Mouse (Mus musculus): ENCODE measurements around the gene Kalrn. TPM values are rescaled to one million over a fixed set of nuclear protein-coding genes. Genes with fewer than 3 reads are reported as not detected.
A peak's percentile ranks its signal among the peaks of the same experiment; 100 is the strongest.

Gene Kalrn
- polyA plus RNA-seq, 1 experiment from 2014 or later: 16.8 TPM

- H3K9me3 ChIP-seq (ENCODE audit: control insufficient read depth, low read length): no peaks in the 10 kb centered on the region
- H3K4me3 ChIP-seq (ENCODE audit: low read depth, low read length): no peak overlapping the region
- ATAC-seq (ENCODE audit: low FRiP score) (no peak), DNase-seq (ENCODE audit: low spot score, missing footprints) (no peak)
- H3K27me3 ChIP-seq (ENCODE audit: control insufficient read depth, insufficient read depth, low read length): no peaks in the 10 kb centered on the region
- H3K4me2 ChIP-seq: no peak overlapping the region
- 78% methylated on average over 9 of the region's 9 CpGs for WGBS
- H3K27ac ChIP-seq (ENCODE audit: low read depth, low read length): no peak overlapping the region
- H3K9ac ChIP-seq (ENCODE audit: low read length): no peak overlapping the region
- peaks cover 10% of the 10 kb centered on the region for H3K4me1 ChIP-seq (ENCODE audit: control insufficient read depth, insufficient read depth, low read length)
- H3K36me3 ChIP-seq (ENCODE audit: control insufficient read depth, insufficient read depth, low read length): no peaks in the 10 kb centered on the region; the same call in 1 of the 2 replicates
Measured at GRCm38 (mm10) chr16:34329876-34330275, 243.5 kb downstream of the Kalrn start.

GRCm38 (mm10) chr16:34329431-34329873, 243.9 kb downstream of the Kalrn start:
- no peak overlapping the region for H3K9ac ChIP-seq (ENCODE audit: low read length)
- H3K36me3 ChIP-seq (ENCODE audit: control insufficient read depth, insufficient read depth, low read length): no peaks in the 10 kb centered on the region; the same call in 1 of the 2 replicates
- no peak overlapping the region for H3K4me2 ChIP-seq
- no peak for ATAC-seq (ENCODE audit: low FRiP score)
- WGBS: 80% methylated on average over 12 of the region's 12 CpGs
- H3K27ac ChIP-seq (ENCODE audit: low read depth, low read length): no peak overlapping the region
- H3K27me3 ChIP-seq (ENCODE audit: control insufficient read depth, insufficient read depth, low read length): no peaks in the 10 kb centered on the region
- DNase-seq (ENCODE audit: low spot score, missing footprints): no peak
- H3K4me3 ChIP-seq (ENCODE audit: low read depth, low read length): no peak overlapping the region
- H3K9me3 ChIP-seq (ENCODE audit: control insufficient read depth, low read length): no peaks in the 10 kb centered on the region
- H3K4me1 ChIP-seq (ENCODE audit: control insufficient read depth, insufficient read depth, low read length): peaks cover 10% of the 10 kb centered on the region

GRCm38 (mm10) chr16:34327890-34328289, 245.4 kb downstream of the Kalrn start:
- peaks cover 13% of the 10 kb centered on the region for H3K4me1 ChIP-seq (ENCODE audit: control insufficient read depth, insufficient read depth, low read length)
- no peak overlapping the region for H3K4me3 ChIP-seq (ENCODE audit: low read depth, low read length)
- H3K27me3 ChIP-seq (ENCODE audit: control insufficient read depth, insufficient read depth, low read length): no peaks in the 10 kb centered on the region
- no peaks in the 10 kb centered on the region; the same call in 1 of the 2 replicates for H3K36me3 ChIP-seq (ENCODE audit: control insufficient read depth, insufficient read depth, low read length)
- no peak overlapping the region for H3K9ac ChIP-seq (ENCODE audit: low read length)
- ATAC-seq (ENCODE audit: low FRiP score): no peak
- 85% methylated on average over 5 of the region's 5 CpGs for WGBS
- H3K27ac ChIP-seq (ENCODE audit: low read depth, low read length): no peak overlapping the region
- H3K9me3 ChIP-seq (ENCODE audit: control insufficient read depth, low read length): no peaks in the 10 kb centered on the region
- DNase-seq (ENCODE audit: low spot score, missing footprints): no peak
- no peak overlapping the region for H3K4me2 ChIP-seq

GRCm38 (mm10) chr16:34325869-34326268, 247.5 kb downstream of the Kalrn start:
- Histone ChIP-seq H3K27me3 (ENCODE audit: control insufficient read depth, insufficient read depth, low read length) (no peaks in the 10 kb centered on the region), H3K4me2 (no peak overlapping the region), H3K9me3 (ENCODE audit: control insufficient read depth, low read length) (no peaks in the 10 kb centered on the region), H3K4me1 (ENCODE audit: control insufficient read depth, insufficient read depth, low read length) (peaks cover 3% of the 10 kb centered on the region; the same call in 1 of the 2 replicates), H3K9ac (ENCODE audit: low read length) (no peak overlapping the region), H3K27ac (ENCODE audit: low read depth, low read length) (no peak overlapping the region), H3K4me3 (ENCODE audit: low read depth, low read length) (no peak overlapping the region), H3K36me3 (ENCODE audit: control insufficient read depth, insufficient read depth, low read length) (no peaks in the 10 kb centered on the region; the same call in 1 of the 2 replicates)
- ATAC-seq (ENCODE audit: low FRiP score) (no peak), DNase-seq (ENCODE audit: low spot score, missing footprints) (no peak)
- 91% methylated on average over 3 of the region's 3 CpGs for WGBS

GRCm38 (mm10) chr16:34325161-34325560, 248.2 kb downstream of the Kalrn start:
- Histone ChIP-seq H3K4me2 (no peak overlapping the region), H3K9me3 (ENCODE audit: control insufficient read depth, low read length) (no peaks in the 10 kb centered on the region), H3K36me3 (ENCODE audit: control insufficient read depth, insufficient read depth, low read length) (no peaks in the 10 kb centered on the region; the same call in 1 of the 2 replicates), H3K9ac (ENCODE audit: low read length) (no peak overlapping the region), H3K4me1 (ENCODE audit: control insufficient read depth, insufficient read depth, low read length) (peaks cover 3% of the 10 kb centered on the region; the same call in 1 of the 2 replicates), H3K27ac (ENCODE audit: low read depth, low read length) (no peak overlapping the region), H3K4me3 (ENCODE audit: low read depth, low read length) (no peak overlapping the region), H3K27me3 (ENCODE audit: control insufficient read depth, insufficient read depth, low read length) (no peaks in the 10 kb centered on the region)
- ATAC-seq (ENCODE audit: low FRiP score): no peak
- WGBS: 97% methylated on average over 4 of the region's 4 CpGs
- peak; percentile 26 for DNase-seq (ENCODE audit: low spot score, missing footprints)

GRCm38 (mm10) chr16:34324735-34325134, 248.6 kb downstream of the Kalrn start:
- H3K4me1 ChIP-seq (ENCODE audit: control insufficient read depth, insufficient read depth, low read length): peaks cover 3% of the 10 kb centered on the region; the same call in 1 of the 2 replicates
- H3K9ac ChIP-seq (ENCODE audit: low read length): no peak overlapping the region
- DNase-seq (ENCODE audit: low spot score, missing footprints) (no peak), ATAC-seq (ENCODE audit: low FRiP score) (no peak)
- no peak overlapping the region for H3K27ac ChIP-seq (ENCODE audit: low read depth, low read length)
- no peaks in the 10 kb centered on the region for H3K27me3 ChIP-seq (ENCODE audit: control insufficient read depth, insufficient read depth, low read length)
- no peaks in the 10 kb centered on the region; the same call in 1 of the 2 replicates for H3K36me3 ChIP-seq (ENCODE audit: control insufficient read depth, insufficient read depth, low read length)
- H3K4me2 ChIP-seq: no peak overlapping the region
- H3K9me3 ChIP-seq (ENCODE audit: control insufficient read depth, low read length): no peaks in the 10 kb centered on the region
- H3K4me3 ChIP-seq (ENCODE audit: low read depth, low read length): no peak overlapping the region
- 76% methylated on average over 3 of the region's 3 CpGs for WGBS

- 85% methylated on average over 1 of the region's 1 CpGs for WGBS
- peak; percentile 60 for DNase-seq (ENCODE audit: low spot score, missing footprints)
- H3K27ac ChIP-seq (ENCODE audit: low read depth, low read length): no peak overlapping the region
Measured at GRCm38 (mm10) chr16:34323496-34323895, 249.8 kb downstream of the Kalrn start.

DNA sequence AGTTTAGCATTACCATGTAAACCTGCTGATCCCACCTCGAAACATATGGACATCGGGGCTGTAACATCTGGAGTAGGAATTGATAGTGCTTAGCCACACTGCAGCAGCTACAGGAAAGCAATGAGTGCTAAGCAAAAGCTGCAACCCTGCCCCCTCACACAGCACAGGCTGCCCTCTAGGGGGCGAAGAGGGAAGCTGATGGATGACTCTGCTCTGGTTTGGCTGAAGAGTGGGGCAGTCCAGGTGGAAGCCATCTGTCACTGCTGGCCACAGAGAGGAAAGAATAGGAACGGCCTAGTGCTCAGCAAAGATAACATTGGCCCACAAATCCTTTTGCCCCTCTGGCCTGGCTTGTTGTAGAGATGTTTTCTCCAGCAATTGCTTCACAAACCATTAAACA, 250.8 kb downstream of the Kalrn start:
- H3K4me1 ChIP-seq (ENCODE audit: control insufficient read depth, insufficient read depth, low read length): peaks cover 3% of the 10 kb centered on the region; the same call in 1 of the 2 replicates
- 47% methylated on average over 4 of the region's 4 CpGs for WGBS
- H3K9ac ChIP-seq (ENCODE audit: low read length): no peak overlapping the region
- ATAC-seq (ENCODE audit: low FRiP score) (peak; percentile 78), DNase-seq (ENCODE audit: low spot score, missing footprints) (peak; percentile 91)
- no peak overlapping the region for H3K4me3 ChIP-seq (ENCODE audit: low read depth, low read length)
- H3K27ac ChIP-seq (ENCODE audit: low read depth, low read length): no peak overlapping the region
- H3K27me3 ChIP-seq (ENCODE audit: control insufficient read depth, insufficient read depth, low read length): no peaks in the 10 kb centered on the region
- H3K36me3 ChIP-seq (ENCODE audit: control insufficient read depth, insufficient read depth, low read length): no peaks in the 10 kb centered on the region
- H3K9me3 ChIP-seq (ENCODE audit: control insufficient read depth, low read length): no peaks in the 10 kb centered on the region
- no peak overlapping the region for H3K4me2 ChIP-seq

More at GRCm38 (mm10) chr16:34323496-34323895, 249.8 kb downstream of the Kalrn start:
- H3K4me1 ChIP-seq (ENCODE audit: control insufficient read depth, insufficient read depth, low read length): peaks cover 3% of the 10 kb centered on the region; the same call in 1 of the 2 replicates
- H3K36me3 ChIP-seq (ENCODE audit: control insufficient read depth, insufficient read depth, low read length): no peaks in the 10 kb centered on the region
- no peaks in the 10 kb centered on the region for H3K27me3 ChIP-seq (ENCODE audit: control insufficient read depth, insufficient read depth, low read length)
- H3K9me3 ChIP-seq (ENCODE audit: control insufficient read depth, low read length): no peaks in the 10 kb centered on the region
- no peak for ATAC-seq (ENCODE audit: low FRiP score)
- no peak overlapping the region for H3K9ac ChIP-seq (ENCODE audit: low read length)
- H3K4me2 ChIP-seq: no peak overlapping the region
- H3K4me3 ChIP-seq (ENCODE audit: low read depth, low read length): no peak overlapping the region

DNA sequence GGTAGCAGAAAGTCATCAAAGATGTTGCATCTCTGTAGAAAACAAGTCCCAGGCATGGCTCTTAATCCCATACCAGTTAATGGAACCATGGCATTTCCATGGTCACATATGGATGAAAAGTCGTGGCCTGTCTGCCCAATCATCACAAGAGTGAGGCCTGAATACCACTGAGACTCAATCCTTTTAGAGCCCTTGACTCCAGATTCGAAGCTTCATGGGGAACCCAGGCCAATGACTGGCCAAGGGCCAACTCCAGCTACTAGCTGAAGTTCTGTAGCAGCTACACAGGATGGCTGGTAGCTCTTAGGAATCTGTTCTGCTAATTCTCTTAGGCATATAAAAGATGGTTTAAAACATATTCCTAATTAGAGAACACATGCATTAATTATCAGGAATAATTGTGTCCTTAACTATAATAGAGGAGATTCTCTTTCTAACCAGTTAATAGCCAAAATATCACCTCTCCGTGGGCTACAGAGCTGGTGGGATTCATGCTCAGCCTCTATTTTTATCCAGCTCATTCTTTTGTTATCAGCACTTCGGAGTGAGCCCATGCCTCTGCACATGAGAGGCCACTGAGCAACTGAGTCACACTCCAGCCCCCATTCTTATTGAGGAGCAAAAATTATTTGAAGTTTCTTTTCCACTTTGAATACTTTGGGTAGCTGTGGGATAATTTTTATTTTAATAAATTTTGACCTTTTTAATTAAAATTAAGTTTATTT, 252.1 kb downstream of the Kalrn start:
- no peaks in the 10 kb centered on the region for H3K9me3 ChIP-seq (ENCODE audit: control insufficient read depth, low read length)
- no peak overlapping the region for H3K27ac ChIP-seq (ENCODE audit: low read depth, low read length)
- no peaks in the 10 kb centered on the region for H3K36me3 ChIP-seq (ENCODE audit: control insufficient read depth, insufficient read depth, low read length)
- H3K4me1 ChIP-seq (ENCODE audit: control insufficient read depth, insufficient read depth, low read length): peaks cover 3% of the 10 kb centered on the region; the same call in 1 of the 2 replicates
- ATAC-seq (ENCODE audit: low FRiP score) (no peak), DNase-seq (ENCODE audit: low spot score, missing footprints) (peak; percentile 76)
- no peaks in the 10 kb centered on the region for H3K27me3 ChIP-seq (ENCODE audit: control insufficient read depth, insufficient read depth, low read length)
- H3K4me3 ChIP-seq (ENCODE audit: low read depth, low read length): no peak overlapping the region
- no peak overlapping the region for H3K4me2 ChIP-seq
- no peak overlapping the region for H3K9ac ChIP-seq (ENCODE audit: low read length)
- WGBS: 89% methylated on average over 4 of the region's 4 CpGs

Measured in midbrain, embryonic 11.5 days (tissue).